Mouse (Mus musculus): ENCODE data around the gene Vwa2. TPM values are rescaled to one million over a fixed set of nuclear protein-coding genes. Genes with fewer than 3 reads are reported as not detected.

The Vwa2 gene
- polyA plus RNA-seq, 1 experiment from 2014 or later = 0.59 TPM

GRCm38 (mm10) chr19:56958582-56959021, 84.6 kb downstream of the Vwa2 start:
- no peak overlapping the region for H3K9ac ChIP-seq (ENCODE audit: low read depth, low read length)
- H3K36me3 ChIP-seq (ENCODE audit: control insufficient read depth, insufficient read depth, low read length) = no peaks in the 10 kb centered on the region
- 47% methylated on average over 6 of the region's 6 CpGs for WGBS
- ATAC-seq (replicated peaks; ENCODE audit: low FRiP score) (no peak), DNase-seq (ENCODE audit: low spot score) (no peak)
- no peak overlapping the region for H3K4me2 ChIP-seq
- no peaks in the 10 kb centered on the region for H3K27me3 ChIP-seq (replicated peaks; ENCODE audit: control insufficient read depth, insufficient read depth, low read length)
- no peak overlapping the region for H3K4me3 ChIP-seq (ENCODE audit: low read depth, low read length)
- H3K9me3 ChIP-seq (ENCODE audit: control insufficient read depth, low read length) = no peaks in the 10 kb centered on the region
- H3K27ac ChIP-seq (ENCODE audit: low read depth, low read length) = no peak overlapping the region
- H3K4me1 ChIP-seq (replicated peaks; ENCODE audit: control insufficient read depth, insufficient read depth, low read length) = no peaks in the 10 kb centered on the region; the same call in 1 of the 2 replicates

- Histone ChIP-seq H3K9me3 (ENCODE audit: control insufficient read depth, low read length) (no peaks in the 10 kb centered on the region), H3K9ac (ENCODE audit: low read depth, low read length) (no peak overlapping the region), H3K4me2 (no peak overlapping the region), H3K4me3 (ENCODE audit: low read depth, low read length) (no peak overlapping the region), H3K27ac (ENCODE audit: low read depth, low read length) (no peak overlapping the region), H3K4me1 (replicated peaks; ENCODE audit: control insufficient read depth, insufficient read depth, low read length) (no peaks in the 10 kb centered on the region; the same call in 1 of the 2 replicates), H3K27me3 (replicated peaks; ENCODE audit: control insufficient read depth, insufficient read depth, low read length) (no peaks in the 10 kb centered on the region), H3K36me3 (ENCODE audit: control insufficient read depth, insufficient read depth, low read length) (no peaks in the 10 kb centered on the region)
- 64% methylated on average over 2 of the region's 2 CpGs for WGBS
- ATAC-seq (replicated peaks; ENCODE audit: low FRiP score) (no peak), DNase-seq (ENCODE audit: low spot score) (no peak)
These were observed 85.0 kb downstream of the Vwa2 start for GRCm38 (mm10) chr19:56959057-56959456.

- no peak for ATAC-seq (replicated peaks; ENCODE audit: low FRiP score)
- no peaks in the 10 kb centered on the region for H3K9me3 ChIP-seq (ENCODE audit: control insufficient read depth, low read length)
- H3K4me2 ChIP-seq = no peak overlapping the region
- H3K9ac ChIP-seq (ENCODE audit: low read depth, low read length) = no peak overlapping the region
- WGBS = 69% methylated on average over 3 of the region's 3 CpGs
- H3K4me1 ChIP-seq (replicated peaks; ENCODE audit: control insufficient read depth, insufficient read depth, low read length) = no peaks in the 10 kb centered on the region; the same call in 1 of the 2 replicates
- no peaks in the 10 kb centered on the region for H3K27me3 ChIP-seq (replicated peaks; ENCODE audit: control insufficient read depth, insufficient read depth, low read length)
- H3K36me3 ChIP-seq (ENCODE audit: control insufficient read depth, insufficient read depth, low read length) = no peaks in the 10 kb centered on the region
- no peak overlapping the region for H3K27ac ChIP-seq (ENCODE audit: low read depth, low read length)
- H3K4me3 ChIP-seq (ENCODE audit: low read depth, low read length) = no peak overlapping the region
- no peak for DNase-seq (ENCODE audit: low spot score)
These were observed 85.6 kb downstream of the Vwa2 start for GRCm38 (mm10) chr19:56959601-56960000.

Other genes with a start within 250 kb of the Vwa2 start
- 0.34 and 0.35 TPM in 2 replicates for gene Adrb1, start 152.1 kb upstream of the Vwa2 start, polyA plus RNA-seq (2014; fragmentation: Nextera tagmentation; extraction: Ambion mirVana)
- gene Ccdc186, start 52.1 kb upstream of the Vwa2 start, polyA plus RNA-seq (2014; fragmentation: Nextera tagmentation; extraction: Ambion mirVana) = 9.5 and 10.9 TPM in 2 replicates
- 0.45 and 0.81 TPM in 2 replicates for gene Tdrd1, start 48.0 kb upstream of the Vwa2 start, polyA plus RNA-seq (2014; fragmentation: Nextera tagmentation; extraction: Ambion mirVana)
- 1.2 and 1.5 TPM in 2 replicates for gene Afap1l2, start 134.0 kb downstream of the Vwa2 start, polyA plus RNA-seq (2014; fragmentation: Nextera tagmentation; extraction: Ambion mirVana)

Measured in liver, embryonic 11.5 days (tissue).